Mouse (Mus musculus): Measurements from ENCODE around the gene Kif16b. TPM values are rescaled to one million over a fixed set of nuclear protein-coding genes. Genes with fewer than 3 reads are reported as not detected.

Kif16b gene
- total and polyA plus RNA-seq, 3 experiments = 3.9 to 17.6 (median 17.2) TPM

GRCm38 (mm10) chr2:142758091-142758765, 143.1 kb downstream of the Kif16b start:
- H3K9me3 ChIP-seq (replicated peaks) = no peaks in the 10 kb centered on the region
- no peaks in the 10 kb centered on the region for H3K27me3 ChIP-seq (ENCODE audit: insufficient read depth, low read length)
- TF ChIP-seq CTCF (IDR thresholded peaks at IDR 0.05; ENCODE audit: low read depth, low read length) (no peak), GATA2 (IDR thresholded peaks at IDR 0.05; ENCODE audit: borderline replicate concordance, low read depth, low read length) (no peak), GATA1 (IDR thresholded peaks at IDR 0.05; ENCODE audit: borderline replicate concordance, low read length) (no peak), POLR2AphosphoS5 (IDR thresholded peaks at IDR 0.05; ENCODE audit: insufficient replicate concordance, low read depth, low read length) (no peak), TAL1 (conservative IDR thresholded peaks at IDR 0.05; ENCODE audit: low read depth, low read length) (no peak)
- ATAC-seq (ENCODE audit: extremely low read depth, insufficient number of reproducible peaks, low FRiP score, poor library complexity, severe bottlenecking) = no peak
- H3K4me1 ChIP-seq (ENCODE audit: insufficient read depth, low read depth, low read length) = no peaks in the 10 kb centered on the region
- no peak for DNase-seq (ENCODE audit: low spot score)
- peaks cover 13% of the 10 kb centered on the region for H3K36me3 ChIP-seq (replicated peaks)
- H3K4me3 ChIP-seq (ENCODE audit: low read depth, low read length) = no peak overlapping the region

DNA sequence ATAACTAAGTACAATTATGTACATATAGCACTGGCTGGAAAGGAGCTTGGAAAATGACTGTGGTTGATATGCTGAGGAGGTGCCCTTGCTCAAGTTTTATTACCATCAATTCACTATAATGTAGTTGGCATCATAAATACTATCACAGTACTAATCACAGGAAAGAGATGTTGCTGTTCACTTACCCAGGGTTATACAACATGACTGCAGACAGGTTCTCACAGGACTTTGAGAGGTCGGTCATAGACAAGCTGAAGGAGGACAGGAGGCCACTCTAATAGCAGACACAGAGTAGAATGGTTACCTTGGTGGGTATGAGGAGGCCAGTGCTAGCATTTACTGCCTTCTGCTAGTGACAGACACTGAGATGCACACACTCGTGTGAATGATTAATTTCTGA, 162.0 kb downstream of the Kif16b start:
- DNase-seq (ENCODE audit: low spot score) = no peak
- Histone ChIP-seq H3K4me3 (ENCODE audit: low read depth, low read length) (no peak overlapping the region), H3K9me3 (replicated peaks) (no peaks in the 10 kb centered on the region), H3K36me3 (replicated peaks) (peaks cover 20% of the 10 kb centered on the region), H3K27me3 (ENCODE audit: insufficient read depth, low read length) (no peaks in the 10 kb centered on the region), H3K4me1 (ENCODE audit: insufficient read depth, low read depth, low read length) (no peaks in the 10 kb centered on the region)
- TF ChIP-seq CTCF (IDR thresholded peaks at IDR 0.05; ENCODE audit: low read depth, low read length) = no peak
- TF ChIP-seq TAL1 (conservative IDR thresholded peaks at IDR 0.05; ENCODE audit: low read depth, low read length) = no peak
- TF ChIP-seq POLR2AphosphoS5 (IDR thresholded peaks at IDR 0.05; ENCODE audit: insufficient replicate concordance, low read depth, low read length) = no peak
- no peak for TF ChIP-seq GATA2 (IDR thresholded peaks at IDR 0.05; ENCODE audit: borderline replicate concordance, low read depth, low read length)
- TF ChIP-seq GATA1 (IDR thresholded peaks at IDR 0.05; ENCODE audit: borderline replicate concordance, low read length) = no peak
- no peak for ATAC-seq (ENCODE audit: extremely low read depth, insufficient number of reproducible peaks, low FRiP score, poor library complexity, severe bottlenecking)

DNA sequence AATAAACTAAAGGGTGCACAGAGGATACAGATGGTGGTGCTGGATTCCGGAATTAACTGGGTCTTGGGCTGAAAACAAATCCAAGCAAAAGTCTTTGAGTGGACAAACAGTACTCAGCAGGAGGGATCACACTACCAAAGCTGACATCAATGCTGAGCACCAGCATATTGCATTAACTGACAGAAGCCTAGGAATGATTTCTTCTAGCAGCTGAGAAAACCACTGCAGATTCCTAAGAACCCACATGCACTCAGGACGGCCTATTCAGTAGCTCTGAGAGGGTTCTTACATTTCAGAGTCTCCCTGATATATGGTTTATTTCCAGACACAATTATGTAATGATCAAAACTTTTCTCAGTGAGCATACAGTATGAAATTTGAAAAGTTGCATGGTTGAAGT, 162.8 kb downstream of the Kif16b start:
- no peak for DNase-seq (ENCODE audit: low spot score)
- no peak for ATAC-seq (ENCODE audit: extremely low read depth, insufficient number of reproducible peaks, low FRiP score, poor library complexity, severe bottlenecking)

GRCm38 (mm10) chr2:142735691-142736090, 165.6 kb downstream of the Kif16b start:
- no peak overlapping the region for H3K4me3 ChIP-seq (ENCODE audit: low read depth, low read length)
- no peak for DNase-seq (ENCODE audit: low spot score)
- H3K36me3 ChIP-seq (replicated peaks) = peaks cover 26% of the 10 kb centered on the region
- H3K9me3 ChIP-seq (replicated peaks) = no peaks in the 10 kb centered on the region
- no peak for TF ChIP-seq GATA1 (IDR thresholded peaks at IDR 0.05; ENCODE audit: borderline replicate concordance, low read length)
- no peak for TF ChIP-seq GATA2 (IDR thresholded peaks at IDR 0.05; ENCODE audit: borderline replicate concordance, low read depth, low read length)
- no peak for TF ChIP-seq TAL1 (conservative IDR thresholded peaks at IDR 0.05; ENCODE audit: low read depth, low read length)
- no peak for TF ChIP-seq CTCF (IDR thresholded peaks at IDR 0.05; ENCODE audit: low read depth, low read length)
- TF ChIP-seq POLR2AphosphoS5 (IDR thresholded peaks at IDR 0.05; ENCODE audit: insufficient replicate concordance, low read depth, low read length) = no peak
- no peak for ATAC-seq (ENCODE audit: extremely low read depth, insufficient number of reproducible peaks, low FRiP score, poor library complexity, severe bottlenecking)
- H3K4me1 ChIP-seq (ENCODE audit: insufficient read depth, low read depth, low read length) = no peaks in the 10 kb centered on the region
- H3K27me3 ChIP-seq (ENCODE audit: insufficient read depth, low read length) = no peaks in the 10 kb centered on the region

More for the DNA sequence above, 162.8 kb downstream of the Kif16b start:
- TF ChIP-seq TAL1 (conservative IDR thresholded peaks at IDR 0.05; ENCODE audit: low read depth, low read length) = no peak
- TF ChIP-seq GATA1 (IDR thresholded peaks at IDR 0.05; ENCODE audit: borderline replicate concordance, low read length) = no peak
- no peak for TF ChIP-seq POLR2AphosphoS5 (IDR thresholded peaks at IDR 0.05; ENCODE audit: insufficient replicate concordance, low read depth, low read length)
- no peak for TF ChIP-seq GATA2 (IDR thresholded peaks at IDR 0.05; ENCODE audit: borderline replicate concordance, low read depth, low read length)
- no peak for TF ChIP-seq CTCF (IDR thresholded peaks at IDR 0.05; ENCODE audit: low read depth, low read length)
- Histone ChIP-seq H3K36me3 (replicated peaks) (peaks cover 20% of the 10 kb centered on the region), H3K27me3 (ENCODE audit: insufficient read depth, low read length) (no peaks in the 10 kb centered on the region), H3K9me3 (replicated peaks) (no peaks in the 10 kb centered on the region), H3K4me1 (ENCODE audit: insufficient read depth, low read depth, low read length) (no peaks in the 10 kb centered on the region), H3K4me3 (ENCODE audit: low read depth, low read length) (no peak overlapping the region)

GRCm38 (mm10) chr2:142734046-142734445, 167.3 kb downstream of the Kif16b start:
- no peaks in the 10 kb centered on the region for H3K27me3 ChIP-seq (ENCODE audit: insufficient read depth, low read length)
- no peak overlapping the region for H3K4me3 ChIP-seq (ENCODE audit: low read depth, low read length)
- TF ChIP-seq CTCF (IDR thresholded peaks at IDR 0.05; ENCODE audit: low read depth, low read length) (no peak), GATA1 (IDR thresholded peaks at IDR 0.05; ENCODE audit: borderline replicate concordance, low read length) (no peak), TAL1 (conservative IDR thresholded peaks at IDR 0.05; ENCODE audit: low read depth, low read length) (no peak), POLR2AphosphoS5 (IDR thresholded peaks at IDR 0.05; ENCODE audit: insufficient replicate concordance, low read depth, low read length) (no peak), GATA2 (IDR thresholded peaks at IDR 0.05; ENCODE audit: borderline replicate concordance, low read depth, low read length) (no peak)
- H3K4me1 ChIP-seq (ENCODE audit: insufficient read depth, low read depth, low read length) = no peaks in the 10 kb centered on the region
- no peak for ATAC-seq (ENCODE audit: extremely low read depth, insufficient number of reproducible peaks, low FRiP score, poor library complexity, severe bottlenecking)
- DNase-seq (ENCODE audit: low spot score) = no peak
- no peaks in the 10 kb centered on the region for H3K9me3 ChIP-seq (replicated peaks)
- peaks cover 16% of the 10 kb centered on the region for H3K36me3 ChIP-seq (replicated peaks)

GRCm38 (mm10) chr2:142732370-142732769, 169.0 kb downstream of the Kif16b start:
- DNase-seq (ENCODE audit: low spot score) = no peak
- H3K4me3 ChIP-seq (ENCODE audit: low read depth, low read length) = no peak overlapping the region
- H3K36me3 ChIP-seq (replicated peaks) = peaks cover 14% of the 10 kb centered on the region
- no peaks in the 10 kb centered on the region for H3K9me3 ChIP-seq (replicated peaks)
- H3K4me1 ChIP-seq (ENCODE audit: insufficient read depth, low read depth, low read length) = no peaks in the 10 kb centered on the region
- ATAC-seq (ENCODE audit: extremely low read depth, insufficient number of reproducible peaks, low FRiP score, poor library complexity, severe bottlenecking) = no peak
- no peaks in the 10 kb centered on the region for H3K27me3 ChIP-seq (ENCODE audit: insufficient read depth, low read length)
- no peak for TF ChIP-seq CTCF (IDR thresholded peaks at IDR 0.05; ENCODE audit: low read depth, low read length)
- no peak for TF ChIP-seq POLR2AphosphoS5 (IDR thresholded peaks at IDR 0.05; ENCODE audit: insufficient replicate concordance, low read depth, low read length)
- no peak for TF ChIP-seq GATA1 (IDR thresholded peaks at IDR 0.05; ENCODE audit: borderline replicate concordance, low read length)
- TF ChIP-seq GATA2 (IDR thresholded peaks at IDR 0.05; ENCODE audit: borderline replicate concordance, low read depth, low read length) = no peak
- TF ChIP-seq TAL1 (conservative IDR thresholded peaks at IDR 0.05; ENCODE audit: low read depth, low read length) = no peak

Data from G1E (cell line).